Mouse (Mus musculus) cerebellum, adult 2 months (tissue): ENCODE measurements at regions not wholly inside any gene's neighbourhood (a gene's known extent, or its start where the extent isn't known, plus 50 kb on each side); places are given as distances from the start of the nearest gene placed in this dataset.

Experiments
- DNase-seq, 2 experiments: peaks; one replicate each; pipeline ENCODE4 v3.0.0; 2021
- H3K27ac ChIP-seq: fragments of 200-500 bp; 2 replicates; pipeline ENCODE4 v1.5.1; 2012; ENCODE audit warnings: low read length, control low read depth, inconsistent platforms; ENCODE audit not compliant: insufficient read depth
- H3K27me3 ChIP-seq: fragments of 200-500 bp; 2 replicates; pipeline ENCODE4 v1.6.1; 2012; ENCODE audit warnings: inconsistent platforms, mild to moderate bottlenecking, low read length, moderate library complexity; ENCODE audit not compliant: control insufficient read depth, insufficient read depth
- H3K4me1 ChIP-seq: fragments of 200-500 bp; 2 replicates; pipeline ENCODE4 v1.6.1; 2011; ENCODE audit warnings: low read length; ENCODE audit not compliant: control insufficient read depth, insufficient read depth
- H3K4me3 ChIP-seq: fragments of 200-500 bp; replicated peaks from 2 replicates; pipeline ENCODE3; 2011; ENCODE audit warnings: mild to moderate bottlenecking, low read depth, low read length, control low read depth; ENCODE audit not compliant: insufficient read depth
- CTCF ChIP-seq: fragments of 200-500 bp; IDR thresholded peaks from 2 replicates; pipeline ENCODE4 v1.5.1; 2011; ENCODE audit warnings: low read depth, mild to moderate bottlenecking, control low read depth, low read length, moderate library complexity, borderline replicate concordance; ENCODE audit not compliant: insufficient read depth
- POLR2A ChIP-seq: fragments of 200-500 bp; IDR thresholded peaks from 2 replicates; pipeline ENCODE4 v1.6.1; 2011; ENCODE audit warnings: low read length, control low read depth, borderline replicate concordance; ENCODE audit not compliant: insufficient read depth

DNA sequence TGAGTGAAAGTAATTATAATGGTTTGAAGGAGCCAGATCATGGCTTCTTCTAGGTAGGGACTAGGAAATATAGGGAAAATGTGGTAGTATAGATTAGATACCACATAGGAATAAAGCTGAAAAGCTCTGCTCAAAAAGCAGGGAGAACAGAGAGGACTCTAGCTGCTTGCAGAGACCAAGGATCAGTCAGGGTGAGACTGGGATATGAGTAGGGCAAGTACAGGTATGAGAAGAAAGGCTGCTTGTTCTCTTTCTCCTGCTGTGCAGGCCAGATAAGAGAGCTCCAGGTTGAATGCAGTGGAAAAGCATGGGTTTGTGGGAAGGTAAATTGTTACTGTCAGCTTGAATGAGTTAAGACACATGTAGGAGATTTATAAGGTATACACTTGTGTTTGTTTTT is 797.4 kb upstream of the Gm5150 start:
- no peak overlapping the region for H3K27ac ChIP-seq
- TF ChIP-seq CTCF, result no peak
- TF ChIP-seq POLR2A, result no peak
- H3K4me1 ChIP-seq, result no peaks in the 10 kb centered on the region
- no peak overlapping the region for H3K4me3 ChIP-seq
- no peaks in the 10 kb centered on the region for H3K27me3 ChIP-seq
- DNase-seq, result no peak
